Mouse (Mus musculus): ENCODE measurements around the gene Ctxn1. TPM values are rescaled to one million over a fixed set of nuclear protein-coding genes. Genes with fewer than 3 reads are reported as not detected.

Gene Ctxn1
- total and polyA plus RNA-seq, 3 experiments: 0.11 to 2.1 (median 1.6) TPM

DNA sequence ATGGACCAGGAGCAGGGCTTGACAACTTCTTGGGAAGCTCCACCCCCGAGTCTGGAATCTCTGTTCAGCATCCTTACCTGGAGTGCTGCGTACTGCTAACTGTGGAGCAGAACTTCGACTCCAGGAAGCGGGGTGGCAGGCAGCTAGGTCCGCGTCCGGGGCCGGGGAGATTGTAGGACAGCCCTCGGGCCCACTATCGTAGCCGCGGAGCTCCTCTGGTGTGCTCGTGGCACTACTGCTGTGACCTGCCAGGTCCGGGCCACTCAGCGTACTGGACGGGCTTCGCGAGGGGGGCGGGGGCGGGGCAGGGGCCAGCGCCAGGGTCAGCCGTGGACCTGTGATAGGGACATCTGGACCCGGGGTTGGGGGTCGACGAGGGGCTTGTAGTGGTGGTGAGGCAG lies 46.3 kb downstream of the Ctxn1 start:
- peaks cover 51% of the 10 kb centered on the region for H3K27me3 ChIP-seq (ENCODE audit: insufficient read depth, low read length)
- peak overlapping the region; percentile 67; the same call in 1 of the 2 replicates for H3K4me3 ChIP-seq (ENCODE audit: low read depth, low read length)
- DNase-seq (ENCODE audit: low spot score) (peak; percentile 53), ATAC-seq (ENCODE audit: extremely low read depth, insufficient number of reproducible peaks, low FRiP score, poor library complexity, severe bottlenecking) (no peak)
- H3K36me3 ChIP-seq (replicated peaks): no peaks in the 10 kb centered on the region
- no peaks in the 10 kb centered on the region for H3K9me3 ChIP-seq (replicated peaks)
- TF ChIP-seq GATA2 (IDR thresholded peaks at IDR 0.05; ENCODE audit: borderline replicate concordance, low read depth, low read length): no peak
- TF ChIP-seq CTCF (IDR thresholded peaks at IDR 0.05; ENCODE audit: low read depth, low read length): no peak
- no peak for TF ChIP-seq POLR2AphosphoS5 (IDR thresholded peaks at IDR 0.05; ENCODE audit: insufficient replicate concordance, low read depth, low read length)
- TF ChIP-seq TAL1 (conservative IDR thresholded peaks at IDR 0.05; ENCODE audit: low read depth, low read length): no peak
- TF ChIP-seq GATA1 (IDR thresholded peaks at IDR 0.05; ENCODE audit: borderline replicate concordance, low read length): no peak
- H3K4me1 ChIP-seq (ENCODE audit: insufficient read depth, low read depth, low read length): peaks cover 37% of the 10 kb centered on the region

DNA sequence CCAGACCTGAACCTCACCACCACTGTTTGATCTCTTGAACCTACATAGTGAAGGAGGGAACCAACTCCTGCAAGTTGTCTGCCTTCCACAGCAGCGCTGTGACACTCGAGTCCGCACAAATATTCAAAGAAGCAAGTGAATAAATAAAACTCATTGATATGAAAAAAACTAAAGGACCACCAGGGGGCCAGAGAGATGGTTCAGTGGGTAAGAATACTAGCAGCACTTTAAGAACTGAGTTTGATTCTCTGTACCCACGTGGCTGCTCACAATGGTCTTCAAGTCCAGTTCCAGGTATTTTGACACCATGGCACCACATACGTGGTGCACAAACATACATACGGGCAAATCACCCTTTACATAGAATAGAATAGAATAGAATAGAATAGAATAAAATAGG lies 48.0 kb downstream of the Ctxn1 start:
- Histone ChIP-seq H3K4me1 (ENCODE audit: insufficient read depth, low read depth, low read length) (peaks cover 37% of the 10 kb centered on the region), H3K4me3 (ENCODE audit: low read depth, low read length) (no peak overlapping the region), H3K27me3 (ENCODE audit: insufficient read depth, low read length) (peaks cover 37% of the 10 kb centered on the region), H3K36me3 (replicated peaks) (peaks cover 3% of the 10 kb centered on the region), H3K9me3 (replicated peaks) (no peaks in the 10 kb centered on the region)
- DNase-seq (ENCODE audit: low spot score) (no peak), ATAC-seq (ENCODE audit: extremely low read depth, insufficient number of reproducible peaks, low FRiP score, poor library complexity, severe bottlenecking) (no peak)
- TF ChIP-seq TAL1 (conservative IDR thresholded peaks at IDR 0.05; ENCODE audit: low read depth, low read length) (no peak), CTCF (IDR thresholded peaks at IDR 0.05; ENCODE audit: low read depth, low read length) (no peak), POLR2AphosphoS5 (IDR thresholded peaks at IDR 0.05; ENCODE audit: insufficient replicate concordance, low read depth, low read length) (no peak)

Other genes starting within 250 kb of the Ctxn1 start
- gene Cd209f, start 153.4 kb downstream of the Ctxn1 start, total RNA-seq (2014; fragmentation: Nextera tagmentation): not detected in 2 replicates
- 0.38 TPM in 1 of 2 replicates, not detected in the other for gene Cd209f, start 153.4 kb downstream of the Ctxn1 start, total RNA-seq (2017)
- gene Cd209f, start 153.4 kb downstream of the Ctxn1 start, polyA plus RNA-seq (2012): 0.04 TPM in 1 of 2 replicates, not detected in the other
- not detected in 2 replicates for gene Cd209g, start 125.2 kb downstream of the Ctxn1 start, total RNA-seq (2014; fragmentation: Nextera tagmentation)
- gene Cd209g, start 125.2 kb downstream of the Ctxn1 start, total RNA-seq (2017): 0.05 and 0.06 TPM in 2 replicates
- not detected in 2 replicates for gene Cd209g, start 125.2 kb downstream of the Ctxn1 start, polyA plus RNA-seq (2012)
- 12.7 and 12.8 TPM in 2 replicates for gene Evi5l, start 92.7 kb downstream of the Ctxn1 start, total RNA-seq (2014; fragmentation: Nextera tagmentation)
- gene Evi5l, start 92.7 kb downstream of the Ctxn1 start, total RNA-seq (2017): 8.5 and 13.1 TPM in 2 replicates
- gene Evi5l, start 92.7 kb downstream of the Ctxn1 start, polyA plus RNA-seq (2012): 9.7 and 11.5 TPM in 2 replicates
- 0.29 and 0.60 TPM in 2 replicates for gene Prr36, start 41.8 kb downstream of the Ctxn1 start, total RNA-seq (2014; fragmentation: Nextera tagmentation)
- gene Prr36, start 41.8 kb downstream of the Ctxn1 start, total RNA-seq (2017): 0.16 and 0.23 TPM in 2 replicates
- 0.23 and 0.36 TPM in 2 replicates for gene Prr36, start 41.8 kb downstream of the Ctxn1 start, polyA plus RNA-seq (2012)
- 0.19 and 0.23 TPM in 2 replicates for gene Lrrc8e, start 32.4 kb downstream of the Ctxn1 start, total RNA-seq (2014; fragmentation: Nextera tagmentation)
- gene Lrrc8e, start 32.4 kb downstream of the Ctxn1 start, total RNA-seq (2017): 0.93 and 2.6 TPM in 2 replicates
- 0.02 and 0.04 TPM in 2 replicates for gene Lrrc8e, start 32.4 kb downstream of the Ctxn1 start, polyA plus RNA-seq (2012)
- gene Map2k7, start 20.5 kb downstream of the Ctxn1 start, total RNA-seq (2014; fragmentation: Nextera tagmentation): 35.3 and 42.2 TPM in 2 replicates
- gene Map2k7, start 20.5 kb downstream of the Ctxn1 start, total RNA-seq (2017): 32.1 and 34.4 TPM in 2 replicates
- 151 and 153 TPM in 2 replicates for gene Map2k7, start 20.5 kb downstream of the Ctxn1 start, polyA plus RNA-seq (2012)
- 3.8 and 7.0 TPM in 2 replicates for gene Gm49320, start 20.4 kb downstream of the Ctxn1 start, total RNA-seq (2014; fragmentation: Nextera tagmentation)
- gene Gm49320, start 20.4 kb downstream of the Ctxn1 start, total RNA-seq (2017): 0.23 TPM in 1 of 2 replicates, not detected in the other
- 0.24 and 2.3 TPM in 2 replicates for gene Gm49320, start 20.4 kb downstream of the Ctxn1 start, polyA plus RNA-seq (2012)
- gene Tgfbr3l, start 11.1 kb downstream of the Ctxn1 start, total RNA-seq (2014; fragmentation: Nextera tagmentation): 20.1 and 21.3 TPM in 2 replicates
- gene Tgfbr3l, start 11.1 kb downstream of the Ctxn1 start, total RNA-seq (2017): 2.8 and 4.5 TPM in 2 replicates
- 34.8 and 35.0 TPM in 2 replicates for gene Tgfbr3l, start 11.1 kb downstream of the Ctxn1 start, polyA plus RNA-seq (2012)
- gene Snapc2, start 6.2 kb downstream of the Ctxn1 start, total RNA-seq (2014; fragmentation: Nextera tagmentation): 10.6 and 10.9 TPM in 2 replicates
- gene Snapc2, start 6.2 kb downstream of the Ctxn1 start, total RNA-seq (2017): 9.1 and 13.5 TPM in 2 replicates
- gene Snapc2, start 6.2 kb downstream of the Ctxn1 start, polyA plus RNA-seq (2012): 49.5 and 66.0 TPM in 2 replicates
- gene Timm44, start 16.6 kb upstream of the Ctxn1 start, total RNA-seq (2014; fragmentation: Nextera tagmentation): 81.8 and 94.6 TPM in 2 replicates
- 113 and 123 TPM in 2 replicates for gene Timm44, start 16.6 kb upstream of the Ctxn1 start, total RNA-seq (2017)
- 65.3 and 81.1 TPM in 2 replicates for gene Timm44, start 16.6 kb upstream of the Ctxn1 start, polyA plus RNA-seq (2012)
- gene Ccl25, start 65.9 kb upstream of the Ctxn1 start, total RNA-seq (2014; fragmentation: Nextera tagmentation): 64.9 and 69.3 TPM in 2 replicates
- gene Ccl25, start 65.9 kb upstream of the Ctxn1 start, total RNA-seq (2017): 16.0 and 18.1 TPM in 2 replicates
- 1.1 and 1.9 TPM in 2 replicates for gene Ccl25, start 65.9 kb upstream of the Ctxn1 start, polyA plus RNA-seq (2012)
- 162 and 168 TPM in 2 replicates for gene Elavl1, start 66.1 kb upstream of the Ctxn1 start, total RNA-seq (2014; fragmentation: Nextera tagmentation)
- gene Elavl1, start 66.1 kb upstream of the Ctxn1 start, total RNA-seq (2017): 92.5 and 98.1 TPM in 2 replicates
- gene Elavl1, start 66.1 kb upstream of the Ctxn1 start, polyA plus RNA-seq (2012): 110 and 125 TPM in 2 replicates
- not detected in 2 replicates for gene Cers4, start 233.8 kb upstream of the Ctxn1 start, total RNA-seq (2014; fragmentation: Nextera tagmentation)
- 0.06 and 0.44 TPM in 2 replicates for gene Cers4, start 233.8 kb upstream of the Ctxn1 start, total RNA-seq (2017)
- 0.01 TPM in 1 of 2 replicates, not detected in the other for gene Cers4, start 233.8 kb upstream of the Ctxn1 start, polyA plus RNA-seq (2012)

Measured in G1E (cell line).